Mouse (Mus musculus) gastrocnemius, postnatal 4 days (tissue): Measurements from ENCODE around the gene Gm11168. TPM values are rescaled to one million over a fixed set of nuclear protein-coding genes. Genes with fewer than 3 reads are reported as not detected.
"Not testable (repeated sequence)": the region's sequence is repeated elsewhere in the genome, so short reads cannot be mapped to it uniquely, and the experiment has no call there.

Experiments
- DNase-seq, 2 experiments: peaks; one replicate each; pipeline ENCODE4 v3.0.0; 2021 to 2022; ENCODE audit warnings: low spot score in 2 of 2, mixed read lengths in 2 of 2
- microRNA-seq: library from miRNA; unstranded; fragments of <30 nt; microRNA quantifications from one replicate; pipeline ENCODE4 v1.2.0, GENCODE M21; 2021
- total RNA-seq, 2 experiments: library from RNA; stranded (reverse); gene quantifications; 2 replicates each; pipeline ENCODE4 v1.2.3; 2021

The Gm11168 gene
- total RNA-seq, 2 experiments from 2014 or later: not detected

DNA sequence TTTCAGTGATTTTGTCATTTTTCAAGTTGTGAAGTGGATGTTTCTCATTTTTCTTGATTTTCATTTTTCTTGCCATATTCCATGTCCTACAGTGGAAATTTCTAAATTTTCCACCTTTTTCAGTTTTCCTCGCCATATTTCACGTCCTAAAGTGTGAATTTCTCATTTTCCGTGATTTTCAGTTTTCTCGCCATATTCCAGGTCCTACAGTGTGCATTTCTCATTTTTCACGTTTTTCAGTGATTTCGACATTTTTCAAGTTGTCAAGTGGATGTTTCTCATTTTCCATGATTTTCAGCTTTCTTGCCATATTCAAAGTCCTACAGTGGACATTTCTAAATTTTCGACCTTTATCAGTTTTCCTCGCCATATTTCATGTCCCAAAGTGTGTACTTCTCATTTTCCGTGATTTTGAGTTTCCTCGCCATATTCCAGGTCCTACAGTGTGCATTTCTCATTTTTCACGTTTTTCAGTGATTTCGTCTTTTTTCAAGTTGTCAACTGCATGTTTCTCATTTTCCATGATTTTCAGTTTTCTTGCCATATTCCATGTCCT, 21.8 kb downstream of the Gm11168 start, which contains the start of gene Gm10717:
Gene Gm10717, plus strand, starts transcription at position 506 of the 556 bp plus-strand sequence.
- DNase-seq: not testable (repeated sequence)

GRCm38 (mm10) chr9:3025653-3026052, 22.5 kb downstream of the Gm11168 start:
- peak; percentile 80 to 94 for DNase-seq

- DNase-seq: peak in 1 of 2 experiments; percentile 44
These were observed 23.0 kb downstream of the Gm11168 start for GRCm38 (mm10) chr9:3026136-3026535.

- DNase-seq: peak in 1 of 2 experiments; percentile 59
These were observed 23.6 kb downstream of the Gm11168 start for GRCm38 (mm10) chr9:3026741-3027140.

DNA sequence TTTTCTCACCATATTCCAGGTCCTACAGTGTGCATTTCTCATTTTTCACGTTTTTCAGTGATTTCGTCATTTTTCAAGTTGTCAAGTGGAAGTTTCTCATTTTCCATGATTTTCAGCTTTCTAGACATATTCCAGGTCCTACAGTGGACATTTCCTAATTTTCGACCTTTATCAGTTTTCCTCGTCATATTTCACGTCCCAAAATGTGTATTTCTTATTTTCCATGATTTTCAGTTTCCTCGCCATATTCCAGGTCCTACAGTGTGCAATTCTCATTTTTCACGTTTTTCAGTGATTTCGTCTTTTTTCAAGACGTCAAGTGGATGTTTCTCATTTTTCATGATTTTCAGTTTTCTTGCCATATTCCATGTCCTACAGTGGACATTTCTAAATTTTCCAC, 24.1 kb downstream of the Gm11168 start:
- not testable (repeated sequence) for DNase-seq

GRCm38 (mm10) chr9:3029276-3030000, 26.3 kb downstream of the Gm11168 start:
- DNase-seq: peak; percentile 13 to 73

GRCm38 (mm10) chr9:3030677-3031318, 27.7 kb downstream of the Gm11168 start:
- peak in 1 of 2 experiments; percentile 55 for DNase-seq

GRCm38 (mm10) chr9:3034299-3034698, 31.2 kb downstream of the Gm11168 start, which contains the start of gene Gm17535:
Gene Gm17535, plus strand, starts transcription at chr9:3034599.
- not testable (repeated sequence) for DNase-seq

- not testable (repeated sequence) for DNase-seq
These were observed 33.4 kb downstream of the Gm11168 start, which contains the start of gene Gm10715 for GRCm38 (mm10) chr9:3036577-3036976. Gene Gm10715, plus strand, starts transcription at chr9:3036877.

DNA sequence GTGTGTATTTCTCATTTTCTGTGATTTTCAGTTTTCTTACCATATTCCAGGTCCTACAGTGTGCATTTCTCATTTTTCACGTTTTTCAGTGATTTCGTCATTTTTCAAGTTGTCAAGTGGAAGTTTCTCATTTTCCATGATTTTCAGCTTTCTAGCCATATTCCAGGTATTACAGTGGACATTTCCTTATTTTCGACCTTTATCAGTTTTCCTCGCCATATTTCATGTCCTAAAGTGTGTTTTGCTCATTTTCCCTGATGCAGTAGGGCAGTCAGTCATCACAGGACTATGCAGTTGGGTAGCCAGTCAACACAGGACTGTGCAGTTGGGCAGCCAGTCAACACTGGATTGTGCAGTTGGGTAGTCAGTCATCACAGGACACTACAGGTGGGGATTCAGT, 35.0 kb downstream of the Gm11168 start:
- not testable (repeated sequence) for DNase-seq

Small RNA genes within 50 kb of the gene (microRNA-seq; reads per million reads assigned to microRNA genes)
- gene Mir101c: not detected

Other genes with a start within 250 kb of the Gm11168 start
- gene Gm10722, start 2.4 kb upstream of the Gm11168 start, total RNA-seq: not detected
- gene Gm10721, start 9.8 kb downstream of the Gm11168 start, total RNA-seq: under 1 TPM; 0.73 to 0.86 TPM
- not detected for gene Gm10720, start 12.3 kb downstream of the Gm11168 start, total RNA-seq
- 1 to 10 TPM in 1 of 2 experiments, under 1 TPM in 1; 0.93 to 1.1 TPM for gene Gm10719, start 14.1 kb downstream of the Gm11168 start, total RNA-seq
- 1 to 10 TPM; 1.2 to 1.8 TPM for gene Gm10718, start 20.2 kb downstream of the Gm11168 start, total RNA-seq
- gene Gm10717, start 22.1 kb downstream of the Gm11168 start, total RNA-seq: under 1 TPM in 1 of 2 experiments, not detected in 1; 0.78 TPM
- not detected for gene Gm17535, start 31.3 kb downstream of the Gm11168 start, total RNA-seq
- not detected for gene Gm10715, start 33.5 kb downstream of the Gm11168 start, total RNA-seq